Mouse (Mus musculus) hematopoietic stem cell, adult 5-6 weeks (primary cell): ENCODE data around the gene Zfp493. TPM values are rescaled to one million over a fixed set of nuclear protein-coding genes. Genes with fewer than 3 reads are reported as not detected.
"Not testable (repeated sequence)": the region's sequence is repeated elsewhere in the genome, so short reads cannot be mapped to it uniquely, and the experiment has no call there.

ENCODE experiments used
- ATAC-seq, 2 experiments: fragments of 125-278 bp in 1 of 2; replicated peaks in 1 of 2; 2 replicates each; pipeline ENCODE4 v1.8.0; 2016 to 2017; ENCODE audit warnings: inconsistent platforms in 2 of 2, mild to moderate bottlenecking in 2 of 2, moderate number of reproducible peaks in 2 of 2, low read depth in 1 of 2, moderate TSS enrichment in 1 of 2; ENCODE audit not compliant: low FRiP score in 2 of 2, poor library complexity in 2 of 2, severe bottlenecking in 2 of 2, insufficient read depth in 1 of 2, low TSS enrichment in 1 of 2
- total RNA-seq: library from RNA; stranded (forward); fragments of 172-1452, 232-1000 nt; gene quantifications from 2 replicates; pipeline ENCODE4 v1.2.3, GENCODE M21; 2017

Zfp493 gene
- total RNA-seq: 3.4 and 5.8 TPM in 2 replicates

- peak; percentile 98 to 99 for ATAC-seq
Measured at GRCm38 (mm10) chr13:67779265-67780221, at the start of gene Zfp493. Gene Zfp493, plus strand, starts transcription at chr13:67779693.

GRCm38 (mm10) chr13:67734391-67734790, 45.1 kb upstream of the Zfp493 start:
- not testable (repeated sequence) for ATAC-seq

- ATAC-seq: no peak
Measured at GRCm38 (mm10) chr13:67742941-67743340, 36.6 kb upstream of the Zfp493 start.

- ATAC-seq: no peak
Measured at GRCm38 (mm10) chr13:67743896-67744295, 35.6 kb upstream of the Zfp493 start.

GRCm38 (mm10) chr13:67754333-67755306, 24.9 kb upstream of the Zfp493 start, which contains the start of gene Zfp85:
Gene Zfp85, minus strand, starts transcription at chr13:67755228.
- peak; percentile 97 to 98 for ATAC-seq

GRCm38 (mm10) chr13:67755761-67756160, 23.7 kb upstream of the Zfp493 start:
- ATAC-seq: no peak

GRCm38 (mm10) chr13:67759966-67760365, 19.5 kb upstream of the Zfp493 start:
- no peak for ATAC-seq

GRCm38 (mm10) chr13:67763031-67763768, 16.3 kb upstream of the Zfp493 start:
- no peak for ATAC-seq

- ATAC-seq: no peak
Measured at GRCm38 (mm10) chr13:67791921-67792455, 12.5 kb downstream of the Zfp493 start.

- ATAC-seq: no peak
Measured at GRCm38 (mm10) chr13:67798618-67799017, 19.1 kb downstream of the Zfp493 start.

- ATAC-seq: not testable (repeated sequence)
Measured at GRCm38 (mm10) chr13:67799151-67799550, 19.7 kb downstream of the Zfp493 start.

GRCm38 (mm10) chr13:67811651-67812210, 32.2 kb downstream of the Zfp493 start:
- no peak for ATAC-seq

GRCm38 (mm10) chr13:67812961-67813709, 33.6 kb downstream of the Zfp493 start:
- ATAC-seq: no peak

GRCm38 (mm10) chr13:67813710-67814660, 34.5 kb downstream of the Zfp493 start, which contains the start of gene Zfp273:
Gene Zfp273, plus strand, starts transcription at chr13:67813740.
- peak; percentile 97 for ATAC-seq

- no peak for ATAC-seq
Measured at GRCm38 (mm10) chr13:67818636-67819035, 39.1 kb downstream of the Zfp493 start.
